Mouse (Mus musculus) limb, embryonic 14.5 days (tissue): ENCODE data around the gene Popdc2. TPM values are rescaled to one million over a fixed set of nuclear protein-coding genes. Genes with fewer than 3 reads are reported as not detected.

Source experiments
- ATAC-seq: fragments of 200-750 bp; cut with Nextera tagmentation; 2 replicates; pipeline ENCODE4 v1.8.0; 2017; ENCODE audit warnings: low read depth, moderate number of reproducible peaks, moderate TSS enrichment; ENCODE audit not compliant: low FRiP score
- DNase-seq: peaks from one replicate; pipeline ENCODE4 v3.0.0-alpha.2; 2015; ENCODE audit warnings: low spot score
- H3K27ac ChIP-seq: fragments of 300-500 bp; sonication (generic); replicated peaks from 2 replicates; pipeline ENCODE4 v1.5.1; 2014; ENCODE audit warnings: low read depth, mild to moderate bottlenecking, low read length, moderate library complexity, mixed read lengths
- H3K27me3 ChIP-seq: fragments of 300-500 bp; sonication (generic); 2 replicates; pipeline ENCODE4 v1.6.1; 2014; ENCODE audit warnings: low read length, mixed read lengths; ENCODE audit not compliant: control insufficient read depth, insufficient read depth
- H3K36me3 ChIP-seq: fragments of 300-500 bp; sonication (generic); 2 replicates; pipeline ENCODE4 v1.6.1; 2014; ENCODE audit warnings: mild to moderate bottlenecking, low read length, moderate library complexity, mixed read lengths; ENCODE audit not compliant: control insufficient read depth, insufficient read depth
- H3K4me1 ChIP-seq: fragments of 300-500 bp; sonication (generic); 2 replicates; pipeline ENCODE4 v1.6.1; 2014; ENCODE audit warnings: antibody characterized with exemption, low read length, mixed read lengths; ENCODE audit not compliant: control insufficient read depth, insufficient read depth
- H3K4me2 ChIP-seq: fragments of 300-500 bp; sonication (generic); replicated peaks from 2 replicates; pipeline ENCODE4 v1.6.1; 2014; ENCODE audit warnings: low read depth, mild to moderate bottlenecking, low read length, moderate library complexity; ENCODE audit not compliant: severe bottlenecking
- H3K4me3 ChIP-seq: fragments of 300-500 bp; sonication (generic); replicated peaks from 2 replicates; pipeline ENCODE4 v1.5.1; 2014; ENCODE audit warnings: low read length
- H3K9ac ChIP-seq: fragments of 300-500 bp; sonication (generic); 2 replicates; pipeline ENCODE4 v1.6.1; 2014; ENCODE audit warnings: mild to moderate bottlenecking, low read depth, low read length, moderate library complexity; ENCODE audit not compliant: severe bottlenecking
- H3K9me3 ChIP-seq: fragments of 300-500 bp; sonication (generic); 2 replicates; pipeline ENCODE4 v1.6.1; 2016; ENCODE audit warnings: low read length; ENCODE audit not compliant: control insufficient read depth
- POLR2A ChIP-seq: fragments of 200-500 bp; IDR thresholded peaks from 2 replicates; pipeline ENCODE4 v1.8.0; 2012; ENCODE audit warnings: inconsistent platforms, mild to moderate bottlenecking, moderate library complexity, borderline replicate concordance; ENCODE audit not compliant: insufficient read depth, insufficient read length; ENCODE audit errors: extremely low read depth
- WGBS: fragments of 180-500 bp; shearing (Covaris S2); extraction: QIAGEN DNeasy Blood & Tissue Kit; methylation state at CpG from one replicate; pipeline ENCODE4 v1.1.7; 2014; 5-methylcytosine and 5-hydroxymethylcytosine counted together
- polyA plus RNA-seq, 2 experiments: library from polyadenylated mRNA; depleted of rRNA in 1 of 2; stranded (reverse) in 1 of 2; unstranded in 1 of 2; fragments of >200 nt; fragmentation: Nextera tagmentation in 1 of 2; extraction: Ambion mirVana in 1 of 2; gene quantifications; 2 replicates each; pipeline versions ENCODE4 v1.2.1 to v1.2.3; 2012 to 2014

The Popdc2 gene
- polyA plus RNA-seq, 2 experiments: 4.2 to 4.6 TPM

DNA sequence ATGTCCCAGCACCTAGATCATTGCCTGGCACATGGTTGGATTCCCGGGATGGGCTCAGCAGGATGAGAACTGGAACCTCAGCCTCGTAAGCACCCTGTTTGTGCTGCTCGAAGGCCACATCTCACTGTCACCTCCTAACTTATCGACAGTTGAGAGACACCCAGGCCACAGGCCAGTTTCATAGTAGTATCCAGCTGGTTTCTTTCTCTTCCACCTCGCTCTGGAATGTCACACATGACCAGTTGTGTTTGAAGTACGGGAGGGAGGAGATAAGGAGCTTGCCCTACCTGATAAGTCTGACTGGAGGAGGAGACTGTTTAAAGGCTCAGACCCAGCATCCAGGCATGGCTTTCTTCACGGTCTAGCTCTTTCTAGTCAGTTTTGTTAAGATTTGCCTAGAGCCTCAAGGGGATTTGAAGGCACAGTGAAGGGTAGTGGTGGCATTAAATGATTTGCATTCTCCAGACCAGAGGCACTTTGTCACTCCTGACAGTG, 11.6 kb upstream of the Popdc2 start:
- no peak for TF ChIP-seq POLR2A
- Histone ChIP-seq H3K4me2 (no peak overlapping the region), H3K4me3 (no peak overlapping the region), H3K36me3 (peaks cover 25% of the 10 kb centered on the region), H3K27me3 (no peaks in the 10 kb centered on the region), H3K9ac (no peak overlapping the region), H3K27ac (no peak overlapping the region), H3K4me1 (peaks cover 3% of the 10 kb centered on the region; the same call in 1 of the 2 replicates), H3K9me3 (no peaks in the 10 kb centered on the region)
- no peak for DNase-seq
- WGBS: 75% methylated on average over 7 of the region's 7 CpGs
- ATAC-seq: no peak

DNA sequence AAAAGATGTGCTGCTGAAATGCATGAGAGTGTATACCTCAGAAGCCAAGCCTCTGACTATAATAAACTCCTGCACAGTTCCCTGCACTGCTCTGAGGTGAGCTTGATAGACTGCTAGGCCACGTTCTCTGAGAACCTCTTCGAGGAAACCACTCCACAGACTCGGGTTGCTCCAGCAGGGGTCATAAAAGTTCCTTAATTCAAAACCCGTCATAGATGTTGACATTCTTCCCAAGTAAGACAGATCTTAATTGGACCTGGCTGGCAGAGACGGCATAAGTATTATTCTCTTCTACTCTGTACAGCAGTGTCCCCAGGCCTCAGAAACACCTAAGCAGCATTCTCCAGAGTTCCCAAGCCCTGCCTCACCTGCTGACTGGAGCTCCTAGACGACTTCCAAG, 11.1 kb upstream of the Popdc2 start:
- no peak overlapping the region for H3K27ac ChIP-seq
- ATAC-seq: no peak
- no peak overlapping the region for H3K4me2 ChIP-seq
- peaks cover 25% of the 10 kb centered on the region for H3K36me3 ChIP-seq
- no peak for TF ChIP-seq POLR2A
- H3K9ac ChIP-seq: no peak overlapping the region
- DNase-seq: no peak
- 72% methylated on average over 6 of the region's 6 CpGs for WGBS
- no peaks in the 10 kb centered on the region for H3K9me3 ChIP-seq
- H3K4me3 ChIP-seq: no peak overlapping the region
- peaks cover 3% of the 10 kb centered on the region; the same call in 1 of the 2 replicates for H3K4me1 ChIP-seq
- H3K27me3 ChIP-seq: no peaks in the 10 kb centered on the region

DNA sequence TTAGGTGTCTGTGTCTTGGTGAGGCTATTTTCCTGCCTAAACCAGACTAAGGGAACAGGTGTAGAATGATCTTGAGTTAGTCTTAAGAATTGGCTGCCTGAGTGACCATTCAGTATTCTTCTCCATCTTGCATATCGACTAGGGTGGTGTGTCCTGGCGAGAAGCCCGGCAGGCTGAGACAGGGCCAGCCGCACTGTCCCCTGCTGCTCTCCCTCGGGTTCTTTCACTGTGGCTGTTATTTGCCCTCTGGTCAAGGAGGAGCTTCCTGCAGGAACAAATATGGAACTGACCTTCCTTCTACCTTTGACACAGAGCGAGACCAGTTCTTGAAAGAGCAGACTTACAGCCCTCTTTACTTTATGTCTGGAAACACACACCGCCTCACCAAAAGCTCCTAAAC, 10.0 kb upstream of the Popdc2 start:
- no peaks in the 10 kb centered on the region for H3K27me3 ChIP-seq
- DNase-seq (no peak), ATAC-seq (no peak)
- H3K4me2 ChIP-seq: no peak overlapping the region
- no peak overlapping the region for H3K27ac ChIP-seq
- no peaks in the 10 kb centered on the region for H3K9me3 ChIP-seq
- 86% methylated on average over 7 of the region's 7 CpGs for WGBS
- H3K36me3 ChIP-seq: peaks cover 25% of the 10 kb centered on the region
- no peak for TF ChIP-seq POLR2A
- no peak overlapping the region for H3K9ac ChIP-seq
- H3K4me1 ChIP-seq: peaks cover 3% of the 10 kb centered on the region; the same call in 1 of the 2 replicates
- no peak overlapping the region for H3K4me3 ChIP-seq

DNA sequence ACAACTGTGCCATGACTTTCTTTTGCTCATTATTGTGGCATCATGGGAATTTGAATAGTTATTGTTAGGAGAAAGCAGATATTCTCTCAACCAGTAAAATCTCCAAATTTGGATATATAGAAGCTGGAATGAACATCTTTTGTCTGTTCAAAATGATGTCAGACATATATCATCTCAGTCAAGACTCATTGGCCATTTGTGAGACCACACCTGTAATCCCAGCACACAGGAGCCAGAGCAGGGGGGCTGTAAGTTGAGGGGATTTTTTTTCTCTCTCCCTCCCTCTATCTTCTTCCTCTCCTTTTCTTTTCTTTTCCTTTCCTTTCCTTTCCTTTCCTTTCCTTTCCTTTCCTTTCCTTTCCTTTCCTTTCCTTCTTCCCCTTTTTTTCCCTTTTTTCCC, 9.2 kb upstream of the Popdc2 start:
- TF ChIP-seq POLR2A: no peak
- H3K9ac ChIP-seq: no peak overlapping the region
- no peak for ATAC-seq
- no peak for DNase-seq
- no peak overlapping the region for H3K4me2 ChIP-seq
- peaks cover 25% of the 10 kb centered on the region for H3K36me3 ChIP-seq
- no peaks in the 10 kb centered on the region for H3K27me3 ChIP-seq
- H3K4me3 ChIP-seq: no peak overlapping the region
- no peaks in the 10 kb centered on the region for H3K9me3 ChIP-seq
- no peaks in the 10 kb centered on the region for H3K4me1 ChIP-seq
- H3K27ac ChIP-seq: no peak overlapping the region

DNA sequence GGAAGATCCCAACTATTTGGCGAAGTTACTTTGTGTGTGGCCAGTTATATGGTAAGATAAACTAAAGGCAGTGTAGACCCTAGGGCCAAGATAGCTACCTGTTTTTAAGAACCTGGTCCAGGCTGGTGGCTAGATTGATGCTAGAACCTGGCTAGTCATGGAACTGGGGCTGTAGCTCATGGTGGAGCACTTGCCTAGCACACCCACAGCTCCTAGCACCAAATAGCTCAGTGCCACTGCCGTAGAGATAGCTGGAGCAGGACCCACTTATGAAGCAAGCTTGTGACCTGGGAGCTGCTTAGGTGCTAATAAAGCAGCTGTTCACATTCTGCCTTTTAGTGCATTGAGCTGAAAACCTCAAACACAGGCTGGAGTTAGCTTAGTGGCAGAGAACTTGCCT, 8.4 kb upstream of the Popdc2 start:
- no peak for TF ChIP-seq POLR2A
- Histone ChIP-seq H3K4me1 (no peaks in the 10 kb centered on the region), H3K36me3 (peaks cover 25% of the 10 kb centered on the region), H3K4me3 (no peak overlapping the region), H3K9me3 (no peaks in the 10 kb centered on the region), H3K27ac (no peak overlapping the region), H3K9ac (no peak overlapping the region), H3K27me3 (no peaks in the 10 kb centered on the region), H3K4me2 (no peak overlapping the region)
- WGBS: 97% methylated on average over 2 of the region's 2 CpGs
- no peak for DNase-seq
- ATAC-seq: no peak
